Mouse (Mus musculus) cortical plate, adult 2 months (tissue): ENCODE measurements at regions not wholly inside any gene's neighbourhood (a gene's known extent, or its start where the extent isn't known, plus 50 kb on each side); places are given as distances from the start of the nearest gene placed in this dataset.

ENCODE experiments used
- H3K27ac ChIP-seq: fragments of 200-500 bp; 2 replicates; pipeline ENCODE4 v1.5.1; 2012; ENCODE audit warnings: low read length, control low read depth, inconsistent platforms; ENCODE audit not compliant: insufficient read depth
- H3K4me1 ChIP-seq: fragments of 200-500 bp; 2 replicates; pipeline ENCODE4 v1.6.1; 2011; ENCODE audit warnings: low read length; ENCODE audit not compliant: control insufficient read depth, insufficient read depth
- H3K4me3 ChIP-seq: fragments of 200-500 bp; 2 replicates; pipeline ENCODE4 v1.5.1; 2011; ENCODE audit warnings: mild to moderate bottlenecking, low read length, control low read depth; ENCODE audit not compliant: insufficient read depth
- CTCF ChIP-seq: fragments of 200-500 bp; IDR thresholded peaks from 2 replicates; pipeline ENCODE4 v1.5.1; 2011; ENCODE audit warnings: mild to moderate bottlenecking, control low read depth, low read length; ENCODE audit not compliant: insufficient read depth; ENCODE audit errors: extremely low read depth
- POLR2A ChIP-seq: fragments of 200-500 bp; IDR thresholded peaks from 2 replicates; pipeline ENCODE4 v1.6.1; 2011; ENCODE audit warnings: mild to moderate bottlenecking, low read length, control low read depth; ENCODE audit not compliant: insufficient read depth; ENCODE audit errors: extremely low read depth

DNA sequence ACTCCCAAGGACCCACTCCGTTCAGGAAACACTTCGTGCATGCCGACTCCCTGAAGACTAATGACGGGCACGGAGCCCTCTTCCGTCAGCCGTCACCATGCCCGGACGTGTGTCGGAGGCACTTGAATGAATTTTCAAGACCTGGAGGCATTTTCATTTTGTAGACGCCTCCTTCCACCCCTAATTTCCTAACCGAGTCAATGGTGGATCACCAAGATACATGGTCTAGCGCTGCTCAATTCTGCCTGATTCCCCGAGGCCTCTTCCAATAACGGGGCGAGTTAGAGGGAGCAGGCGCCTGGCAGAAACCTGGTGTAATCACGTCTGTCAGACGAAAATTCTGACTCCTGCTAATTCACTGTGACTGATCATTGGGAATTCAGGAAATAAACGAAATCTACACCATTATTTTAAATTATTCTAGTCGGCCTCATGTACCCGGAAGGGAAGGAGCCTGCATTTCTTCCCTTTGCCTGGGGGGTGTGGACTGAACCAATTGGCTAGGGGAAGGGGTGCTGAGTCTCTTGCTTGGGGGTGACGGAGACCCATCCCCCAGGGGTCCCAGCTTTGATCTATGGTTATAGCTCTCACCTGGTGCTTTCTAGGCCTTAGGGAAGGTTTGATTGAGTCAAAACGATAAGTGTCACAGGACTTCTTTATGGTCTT, 349.4 kb upstream of the Kazn start:
- Histone ChIP-seq H3K27ac (no peak overlapping the region), H3K4me3 (peak overlapping the region; percentile 29)
- TF ChIP-seq POLR2A (no peak), CTCF (no peak)

DNA sequence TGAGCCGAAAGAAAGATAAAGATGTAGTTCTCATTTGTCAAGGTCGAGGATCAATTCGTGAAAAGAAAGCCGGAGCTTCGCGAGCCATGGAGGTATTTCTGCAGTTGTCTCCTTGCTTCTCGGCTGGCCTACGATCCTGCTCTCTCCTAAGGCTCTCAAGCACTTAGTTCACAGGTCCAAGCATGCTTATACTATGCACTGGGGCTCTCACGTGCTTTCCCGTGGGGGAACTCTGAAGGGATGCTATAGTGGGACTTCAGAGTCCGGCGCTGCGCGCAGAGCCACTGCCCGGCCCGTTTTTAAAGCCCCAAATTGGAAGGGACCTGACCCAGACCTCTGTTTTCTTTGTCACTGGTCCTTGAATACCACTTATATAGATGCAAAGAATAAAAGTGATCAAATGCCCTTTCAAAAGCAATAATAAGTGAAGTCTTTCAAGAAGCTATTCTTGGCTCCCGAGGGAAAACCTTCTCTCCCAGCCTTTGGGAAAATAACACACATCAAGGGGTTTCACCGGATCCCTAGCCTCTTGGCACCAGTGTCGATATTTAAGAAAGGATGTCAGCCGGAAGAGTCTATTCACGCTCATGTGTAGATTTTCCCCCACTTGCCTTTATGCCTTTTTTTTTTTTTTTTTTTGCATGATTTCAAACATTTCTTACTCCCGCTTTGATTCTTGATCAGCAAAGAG, 348.3 kb upstream of the Kazn start:
- Histone ChIP-seq H3K4me3 (no peak overlapping the region), H3K4me1 (no peaks in the 10 kb centered on the region), H3K27ac (no peak overlapping the region)
- TF ChIP-seq CTCF (no peak), POLR2A (no peak)

More for the DNA sequence above, 349.4 kb upstream of the Kazn start:
- H3K4me1 ChIP-seq, result no peaks in the 10 kb centered on the region

DNA sequence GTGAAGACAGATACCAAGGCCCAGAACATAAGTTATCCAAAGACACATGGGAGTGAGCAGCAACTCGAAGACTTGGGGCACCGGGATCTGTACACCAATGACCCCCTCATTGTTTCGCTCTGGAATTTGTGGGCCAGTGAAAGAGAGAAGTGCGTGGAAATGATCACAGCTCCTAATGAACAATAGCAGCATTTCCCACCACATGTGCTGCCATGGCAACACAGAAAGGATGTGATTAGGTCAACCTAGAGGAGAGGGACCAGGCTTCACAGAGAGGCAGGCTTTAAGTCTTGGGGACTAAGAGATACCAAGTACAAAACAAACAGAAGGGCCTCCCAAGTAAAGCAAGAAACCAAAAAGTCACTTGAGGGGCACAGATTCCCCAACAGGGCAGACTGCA, 339.3 kb upstream of the Kazn start:
- no peaks in the 10 kb centered on the region for H3K4me1 ChIP-seq
- TF ChIP-seq POLR2A, result no peak
- no peak for TF ChIP-seq CTCF
- H3K27ac ChIP-seq, result no peak overlapping the region
- no peak overlapping the region for H3K4me3 ChIP-seq

DNA sequence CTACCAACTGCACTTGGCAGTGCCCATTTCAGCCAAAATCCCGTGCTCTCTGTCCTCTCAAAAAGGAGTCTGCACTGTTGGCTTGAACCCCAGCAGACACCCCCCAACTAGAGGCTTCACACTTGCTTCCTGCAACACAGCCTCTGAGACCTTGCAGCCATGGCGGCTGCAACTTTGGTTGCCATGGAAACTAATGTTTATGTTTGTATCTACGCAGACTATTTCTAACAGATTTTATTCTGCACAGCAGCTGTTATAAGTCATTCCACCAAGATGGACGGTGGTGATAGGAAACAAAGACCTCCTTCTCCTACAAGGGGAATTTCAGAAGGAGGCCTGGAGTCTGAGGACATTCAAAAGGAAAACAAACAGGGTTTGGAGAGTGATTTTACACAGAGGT, 338.3 kb upstream of the Kazn start:
- no peak overlapping the region for H3K4me3 ChIP-seq
- no peaks in the 10 kb centered on the region for H3K4me1 ChIP-seq
- H3K27ac ChIP-seq, result no peak overlapping the region
- TF ChIP-seq CTCF, result no peak
- TF ChIP-seq POLR2A, result no peak

DNA sequence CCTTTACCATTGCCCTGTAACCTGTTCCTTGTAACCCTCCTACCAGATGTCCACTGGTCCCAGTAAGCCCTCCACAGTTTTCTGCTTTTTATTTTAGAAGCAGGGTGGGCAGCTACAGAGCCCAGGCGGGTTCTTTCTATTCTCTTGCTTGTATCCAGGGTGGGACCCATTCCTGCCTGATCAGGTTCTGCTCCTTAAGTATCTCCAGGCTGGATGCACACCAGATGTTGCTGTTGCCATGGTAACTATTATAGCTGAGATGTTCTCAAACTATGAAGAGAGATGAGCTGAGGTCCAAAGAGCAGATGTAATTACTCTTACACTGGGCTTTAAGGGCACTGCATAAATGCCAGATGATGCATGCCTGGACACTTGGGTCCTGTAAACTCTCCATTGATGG, 335.3 kb upstream of the Kazn start:
- H3K4me3 ChIP-seq, result no peak overlapping the region
- no peak for TF ChIP-seq CTCF
- no peak for TF ChIP-seq POLR2A
- no peak overlapping the region for H3K27ac ChIP-seq
- no peaks in the 10 kb centered on the region for H3K4me1 ChIP-seq

DNA sequence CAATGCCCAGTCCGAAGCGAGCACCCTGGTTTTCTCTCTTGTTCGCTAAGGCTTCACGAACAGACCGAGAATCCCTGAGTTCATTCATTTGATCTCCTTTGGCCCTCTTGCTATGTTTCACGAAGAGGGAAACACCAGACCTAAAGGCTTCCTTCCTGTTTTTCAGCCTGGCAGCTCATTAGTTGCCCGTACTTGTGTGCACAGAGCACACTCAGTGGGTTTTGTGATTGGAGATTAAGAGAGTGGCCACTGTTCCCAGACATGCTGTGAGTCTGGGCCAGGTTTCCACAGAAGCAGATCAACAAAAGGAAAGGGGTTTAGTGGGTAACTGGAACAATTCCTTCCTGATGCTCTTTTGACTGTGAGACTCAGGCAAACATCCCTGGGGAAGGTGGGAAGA, 331.5 kb upstream of the Kazn start:
- Histone ChIP-seq H3K4me1 (peaks cover 3% of the 10 kb centered on the region; the same call in 1 of the 2 replicates), H3K4me3 (no peak overlapping the region), H3K27ac (no peak overlapping the region)
- TF ChIP-seq POLR2A, result no peak
- no peak for TF ChIP-seq CTCF

DNA sequence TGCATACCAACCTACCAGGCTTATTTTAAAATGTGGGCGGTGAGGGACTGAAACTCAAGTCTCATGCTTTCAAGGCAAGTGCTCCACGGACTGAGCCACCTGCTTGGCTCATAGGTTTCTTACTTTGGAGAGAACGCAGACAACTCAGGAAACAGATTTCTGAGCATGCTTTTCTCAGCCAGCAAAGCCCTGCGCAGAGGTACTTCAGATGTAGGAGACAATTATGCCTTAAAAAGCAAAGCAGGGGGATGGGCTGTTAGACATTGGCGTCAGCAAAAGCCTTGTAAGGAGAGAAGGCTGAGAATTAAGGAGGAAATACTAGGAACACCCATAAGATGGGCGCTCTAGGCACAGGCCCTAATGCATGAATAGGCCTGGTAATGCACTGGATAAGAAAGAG, 329.4 kb upstream of the Kazn start:
- no peak overlapping the region for H3K27ac ChIP-seq

DNA sequence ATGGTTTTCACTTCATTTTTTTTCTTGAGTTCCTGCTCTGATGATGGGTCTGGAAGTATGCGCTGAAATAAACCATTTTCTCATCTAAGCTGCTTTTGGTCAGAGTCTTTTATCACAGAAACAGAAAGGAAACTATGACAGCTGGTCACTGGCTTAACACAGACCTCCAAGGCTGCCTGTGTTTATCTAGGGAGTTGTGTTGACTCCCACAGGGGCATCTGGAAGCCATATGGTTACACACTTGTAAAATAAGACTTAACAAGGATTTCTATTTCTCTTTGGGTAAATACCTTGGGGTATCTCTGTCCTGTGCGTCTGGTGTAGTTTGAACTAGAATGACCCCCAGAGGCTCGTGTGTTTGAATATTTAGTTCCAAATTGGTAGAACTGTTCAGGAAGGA, 315.5 kb upstream of the Kazn start:
- Histone ChIP-seq H3K4me3 (no peak overlapping the region), H3K27ac (no peak overlapping the region), H3K4me1 (no peaks in the 10 kb centered on the region)
- no peak for TF ChIP-seq POLR2A
- TF ChIP-seq CTCF, result no peak

More for the DNA sequence above, 329.4 kb upstream of the Kazn start:
- peaks cover 3% of the 10 kb centered on the region; the same call in 1 of the 2 replicates for H3K4me1 ChIP-seq
- TF ChIP-seq CTCF, result no peak
- no peak for TF ChIP-seq POLR2A
- no peak overlapping the region for H3K4me3 ChIP-seq

DNA sequence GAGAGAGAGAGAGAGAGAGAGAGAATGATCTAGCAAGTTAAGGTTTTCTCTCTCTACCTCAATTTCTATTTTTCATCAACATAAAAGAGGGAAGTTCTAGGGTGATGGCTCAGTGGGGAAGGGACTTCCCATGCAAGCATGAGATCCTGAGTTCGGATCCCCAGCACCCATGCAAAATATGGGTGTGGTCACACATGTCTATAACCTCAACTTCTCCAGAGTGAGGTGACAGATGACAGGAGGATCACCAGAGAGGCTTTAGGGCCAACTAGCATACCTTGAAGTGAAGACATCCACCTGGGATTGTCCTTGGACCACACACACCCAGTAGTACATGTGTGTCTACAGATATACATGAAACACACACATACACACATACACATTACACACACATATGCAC, 306.7 kb upstream of the Kazn start:
- no peak overlapping the region for H3K27ac ChIP-seq
- no peak overlapping the region for H3K4me3 ChIP-seq
- H3K4me1 ChIP-seq, result no peaks in the 10 kb centered on the region
- TF ChIP-seq CTCF (no peak), POLR2A (no peak)

DNA sequence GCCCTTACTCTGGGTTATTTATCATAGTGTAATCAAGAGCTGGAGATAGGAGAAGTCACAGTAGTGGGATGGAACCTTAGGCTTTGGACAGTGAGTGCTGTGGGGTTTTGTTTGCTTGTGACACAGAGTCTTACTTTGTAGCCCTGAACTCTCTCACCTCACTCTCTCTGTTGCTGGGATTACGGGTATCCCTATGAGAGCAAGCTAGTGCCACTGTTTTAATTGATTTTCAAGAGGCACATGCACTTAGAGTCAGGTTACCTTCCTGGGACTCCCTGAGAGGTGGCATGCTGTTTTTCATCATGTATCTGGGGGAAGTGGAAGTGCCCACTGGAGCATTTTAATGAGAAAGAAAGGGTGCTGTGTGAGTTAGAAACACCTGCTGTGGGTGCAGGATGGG, 306.0 kb upstream of the Kazn start:
- Histone ChIP-seq H3K4me3 (no peak overlapping the region), H3K27ac (no peak overlapping the region), H3K4me1 (no peaks in the 10 kb centered on the region)
- TF ChIP-seq CTCF (no peak), POLR2A (no peak)
